Mouse (Mus musculus) myocyte (in vitro differentiated cells): Measurements from ENCODE around the gene Gm5134. TPM values are rescaled to one million over a fixed set of nuclear protein-coding genes. Genes with fewer than 3 reads are reported as not detected.

Source experiments
- H3K27me3 ChIP-seq: one replicate; pipeline ENCODE4 v1.6.1; 2011; ENCODE audit not compliant: control insufficient read depth, insufficient read depth, insufficient read length
- H3K36me3 ChIP-seq: one replicate; pipeline ENCODE4 v1.6.1; 2011; ENCODE audit not compliant: control insufficient read depth, insufficient read depth
- H3K4me2 ChIP-seq: one replicate; pipeline ENCODE4 v1.6.1; 2011; ENCODE audit warnings: low read depth, control low read depth
- H3K4me3 ChIP-seq: one replicate; pipeline ENCODE4 v1.5.1; 2011; ENCODE audit warnings: mild to moderate bottlenecking, control low read depth, moderate library complexity
- H3K79me2 ChIP-seq: one replicate; pipeline ENCODE4 v1.6.1; 2011; ENCODE audit not compliant: control insufficient read depth, insufficient read depth
- H3ac ChIP-seq: one replicate; pipeline ENCODE4 v1.6.1; 2011; ENCODE audit not compliant: control insufficient read depth, insufficient read length
- CEBPB ChIP-seq: IDR thresholded peaks from 2 replicates; pipeline ENCODE4 v1.6.1; 2011; ENCODE audit warnings: mild to moderate bottlenecking, moderate library complexity; ENCODE audit not compliant: poor library complexity, insufficient read depth, severe bottlenecking
- E2F4 ChIP-seq: IDR thresholded peaks from one replicate; pipeline ENCODE4 v1.6.1; 2011; ENCODE audit warnings: mild to moderate bottlenecking, control low read depth, moderate library complexity; ENCODE audit not compliant: insufficient read depth
- MAX ChIP-seq: IDR thresholded peaks from one replicate; pipeline ENCODE4 v1.6.1; 2011; ENCODE audit warnings: low read depth, mild to moderate bottlenecking, control low read depth
- MYOD1 ChIP-seq, 3 experiments: IDR thresholded peaks; one replicate each; pipeline ENCODE4 v1.6.1; 2011; ENCODE audit warnings: control low read depth in 2 of 3, low read depth in 2 of 3, mild to moderate bottlenecking in 2 of 3, moderate library complexity in 1 of 3; ENCODE audit not compliant: insufficient read length in 2 of 3, control insufficient read depth in 1 of 3
- MYOG ChIP-seq, 3 experiments: IDR thresholded peaks; one replicate each; pipeline ENCODE4 v1.6.1; 2011; ENCODE audit warnings: control low read depth in 2 of 3, low read depth in 2 of 3, mild to moderate bottlenecking in 2 of 3; ENCODE audit not compliant: insufficient read length in 2 of 3, control insufficient read depth in 1 of 3, insufficient read depth in 1 of 3
- POLR2A ChIP-seq: IDR thresholded peaks from one replicate; pipeline ENCODE4 v1.6.1; 2011; ENCODE audit warnings: low read depth, mild to moderate bottlenecking, control low read depth, moderate library complexity; ENCODE audit not compliant: insufficient read length
- POLR2AphosphoS2 ChIP-seq: IDR thresholded peaks from one replicate; pipeline ENCODE4 v1.6.1; 2011; ENCODE audit warnings: low read depth, control low read depth; ENCODE audit not compliant: insufficient read length
- REST ChIP-seq: IDR thresholded peaks from one replicate; pipeline ENCODE4 v1.6.1; 2011; ENCODE audit warnings: mild to moderate bottlenecking, control low read depth, moderate library complexity; ENCODE audit not compliant: insufficient read depth, insufficient read length
- SRF ChIP-seq: IDR thresholded peaks from one replicate; pipeline ENCODE4 v1.6.1; 2011; ENCODE audit warnings: low read depth; ENCODE audit not compliant: control insufficient read depth, insufficient read length
- TCF12 ChIP-seq: IDR thresholded peaks from one replicate; pipeline ENCODE4 v1.6.1; 2011; ENCODE audit warnings: mild to moderate bottlenecking, control low read depth; ENCODE audit not compliant: poor library complexity, insufficient read depth, severe bottlenecking
- TCF3 ChIP-seq: IDR thresholded peaks from one replicate; pipeline ENCODE4 v1.6.1; 2011; ENCODE audit warnings: low read depth, control low read depth; ENCODE audit not compliant: insufficient read length
- USF1 ChIP-seq: IDR thresholded peaks from one replicate; pipeline ENCODE4 v1.6.1; 2011; ENCODE audit warnings: low read depth, mild to moderate bottlenecking, control low read depth, moderate library complexity
- polyA plus RNA-seq: library from polyadenylated mRNA; unstranded; fragments of >200 nt; fragmentation: generic; extraction: Trizol; gene quantifications from one replicate; pipeline ENCODE4 v1.2.1, GENCODE M21; 2012; ENCODE audit warnings: missing spikeins

Gm5134 gene
- polyA plus RNA-seq, 1 experiment: 0.01 TPM

- Histone ChIP-seq H3K79me2 (no peaks in the 10 kb centered on the region), H3ac (no peak overlapping the region), H3K36me3 (no peaks in the 10 kb centered on the region), H3K27me3 (peaks cover 11% of the 10 kb centered on the region), H3K4me2 (peak overlapping the region; percentile 28), H3K4me3 (no peak overlapping the region)
- peak; percentile 67 for TF ChIP-seq TCF12
- peak; percentile 60 to 85 (median 84) for TF ChIP-seq MYOD1 (IDR thresholded peaks at IDR 0.05; ENCODE audit: control insufficient read depth in 1 of 3, insufficient read length in 2 of 3, low read depth in 2 of 3)
- no peak for TF ChIP-seq MAX
- TF ChIP-seq TCF3: peak; percentile 60
- TF ChIP-seq MYOG (IDR thresholded peaks at IDR 0.05; ENCODE audit: control insufficient read depth in 1 of 3, insufficient read depth in 1 of 3, insufficient read length in 2 of 3, low read depth in 2 of 3): peak; percentile 57 to 95 (median 75)
These were observed 47.8 kb downstream of the Gm5134 start for GRCm38 (mm10) chr10:76002101-76002521.

DNA sequence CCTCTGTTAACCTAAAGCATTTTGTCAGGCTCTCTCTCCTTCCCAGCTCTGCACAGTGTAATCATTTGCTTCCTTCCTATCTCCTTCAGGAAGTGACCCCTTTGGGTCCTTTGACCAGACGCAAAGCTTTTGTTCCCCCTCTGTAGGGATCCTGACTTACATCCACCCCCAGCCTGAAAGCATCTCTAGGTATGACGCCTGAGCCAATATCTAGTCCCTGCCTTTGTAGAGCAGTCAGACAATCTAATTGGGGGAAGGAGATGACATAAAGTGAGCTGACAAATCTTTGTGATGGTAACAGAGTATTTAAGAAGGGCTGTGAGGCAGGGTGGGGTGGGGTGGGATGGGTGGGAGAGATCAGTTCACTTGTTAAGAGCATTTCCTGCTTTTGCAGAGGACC, 48.3 kb downstream of the Gm5134 start:
- TF ChIP-seq SRF (no peak), POLR2AphosphoS2 (no peak), E2F4 (no peak), TCF3 (no peak), CEBPB (no peak), MYOD1 (IDR thresholded peaks at IDR 0.05; ENCODE audit: control insufficient read depth in 1 of 3, insufficient read length in 2 of 3, low read depth in 2 of 3) (no peak)
- H3K4me3 ChIP-seq: no peak overlapping the region

GRCm38 (mm10) chr10:76003221-76003620, 48.9 kb downstream of the Gm5134 start:
- Histone ChIP-seq H3K27me3 (peaks cover 12% of the 10 kb centered on the region), H3K79me2 (no peaks in the 10 kb centered on the region), H3K36me3 (no peaks in the 10 kb centered on the region), H3K4me2 (no peak overlapping the region), H3ac (no peak overlapping the region), H3K4me3 (no peak overlapping the region)
- TF ChIP-seq USF1: no peak
- no peak for TF ChIP-seq E2F4
- no peak for TF ChIP-seq REST
- TF ChIP-seq SRF: no peak
- TF ChIP-seq POLR2A: no peak
- TF ChIP-seq POLR2AphosphoS2: no peak
- TF ChIP-seq CEBPB: no peak

More for the DNA sequence above, 48.3 kb downstream of the Gm5134 start:
- H3K4me2 ChIP-seq: peak overlapping the region; percentile 28
- H3K79me2 ChIP-seq: no peaks in the 10 kb centered on the region
- peaks cover 12% of the 10 kb centered on the region for H3K27me3 ChIP-seq
- H3ac ChIP-seq: no peak overlapping the region
- no peaks in the 10 kb centered on the region for H3K36me3 ChIP-seq

- no peak overlapping the region for H3K4me3 ChIP-seq
- no peaks in the 10 kb centered on the region for H3K79me2 ChIP-seq
- peaks cover 12% of the 10 kb centered on the region for H3K27me3 ChIP-seq
- no peak overlapping the region for H3K4me2 ChIP-seq
- no peak overlapping the region for H3ac ChIP-seq
- no peaks in the 10 kb centered on the region for H3K36me3 ChIP-seq
- TF ChIP-seq TCF12 (no peak), E2F4 (no peak), POLR2A (no peak), POLR2AphosphoS2 (no peak), MYOD1 (IDR thresholded peaks at IDR 0.05; ENCODE audit: control insufficient read depth in 1 of 3, insufficient read length in 2 of 3, low read depth in 2 of 3) (no peak), TCF3 (no peak), SRF (no peak), MAX (no peak), REST (no peak), USF1 (no peak), CEBPB (no peak), MYOG (IDR thresholded peaks at IDR 0.05; ENCODE audit: control insufficient read depth in 1 of 3, insufficient read depth in 1 of 3, insufficient read length in 2 of 3, low read depth in 2 of 3) (no peak)
These were observed 52.1 kb downstream of the Gm5134 start for GRCm38 (mm10) chr10:76006385-76006784.

GRCm38 (mm10) chr10:76009812-76010211, 55.5 kb downstream of the Gm5134 start:
- no peak overlapping the region for H3K4me3 ChIP-seq
- H3ac ChIP-seq: no peak overlapping the region
- H3K4me2 ChIP-seq: no peak overlapping the region
- no peaks in the 10 kb centered on the region for H3K79me2 ChIP-seq
- no peaks in the 10 kb centered on the region for H3K36me3 ChIP-seq
- TF ChIP-seq MYOD1 (IDR thresholded peaks at IDR 0.05; ENCODE audit: control insufficient read depth in 1 of 3, insufficient read length in 2 of 3, low read depth in 2 of 3) (no peak), POLR2AphosphoS2 (no peak), MAX (no peak), POLR2A (no peak), TCF3 (no peak), REST (no peak), MYOG (IDR thresholded peaks at IDR 0.05; ENCODE audit: control insufficient read depth in 1 of 3, insufficient read depth in 1 of 3, insufficient read length in 2 of 3, low read depth in 2 of 3) (no peak), TCF12 (no peak), CEBPB (no peak), USF1 (no peak), E2F4 (no peak), SRF (no peak)
- peaks cover 12% of the 10 kb centered on the region for H3K27me3 ChIP-seq
